Mouse (Mus musculus) adrenal gland, adult 2 months (tissue): ENCODE measurements around the gene Tmco4. TPM values are rescaled to one million over a fixed set of nuclear protein-coding genes. Genes with fewer than 3 reads are reported as not detected.

Experiments used
- DNase-seq: peaks from one replicate; pipeline ENCODE4 v3.0.0; 2021
- polyA plus RNA-seq: library from polyadenylated mRNA; depleted of rRNA; stranded (reverse); fragments of >200 nt; gene quantifications from 2 replicates; pipeline ENCODE4 v1.2.3, GENCODE M21; 2012
- total RNA-seq, 2 experiments: library from RNA; stranded (reverse); gene quantifications; 2 replicates each; pipeline ENCODE4 v1.2.3; 2021

Tmco4 gene
- total and polyA plus RNA-seq, 3 experiments, result 13.2 to 17.0 (median 15.4) TPM

DNA sequence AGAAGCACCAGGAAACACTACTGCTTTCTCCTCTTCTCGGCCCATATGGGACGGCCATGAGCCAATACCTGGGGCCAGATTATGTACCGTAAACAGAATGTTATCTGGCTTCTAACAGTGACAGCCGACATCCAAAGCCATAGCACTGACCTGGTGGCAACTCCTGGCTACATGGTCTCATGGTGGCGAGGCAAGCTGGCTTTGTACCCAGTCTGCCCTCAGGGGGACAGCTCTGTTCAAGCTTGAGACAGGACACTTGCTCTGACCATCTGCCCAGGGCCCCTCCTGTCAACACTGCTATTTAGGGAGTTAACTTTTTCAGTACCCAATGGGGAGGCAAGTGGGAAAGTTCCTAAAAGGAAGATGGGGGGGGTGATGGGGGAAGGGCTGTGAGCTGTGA, 84.6 kb downstream of the Tmco4 start:
- no peak for DNase-seq

DNA sequence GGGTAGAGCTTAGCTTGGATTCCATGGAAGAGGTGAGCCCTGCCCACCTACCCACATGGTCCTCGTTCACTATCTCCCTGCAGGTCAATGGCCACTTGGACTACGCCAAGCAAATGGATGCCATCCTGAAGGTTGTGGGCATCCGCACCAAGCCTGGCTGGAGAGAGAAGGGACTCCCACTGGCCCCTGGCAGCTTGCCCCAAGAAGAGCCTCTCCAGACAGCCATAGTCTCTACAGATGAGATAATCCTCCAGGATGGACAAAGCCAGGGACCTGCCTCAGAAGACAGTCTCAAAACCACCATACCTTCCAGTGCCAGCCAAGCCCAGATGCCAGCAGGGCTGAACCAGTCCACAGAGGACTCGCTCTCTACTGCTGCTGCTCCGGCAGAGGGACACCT, 85.3 kb downstream of the Tmco4 start:
- no peak for DNase-seq

DNA sequence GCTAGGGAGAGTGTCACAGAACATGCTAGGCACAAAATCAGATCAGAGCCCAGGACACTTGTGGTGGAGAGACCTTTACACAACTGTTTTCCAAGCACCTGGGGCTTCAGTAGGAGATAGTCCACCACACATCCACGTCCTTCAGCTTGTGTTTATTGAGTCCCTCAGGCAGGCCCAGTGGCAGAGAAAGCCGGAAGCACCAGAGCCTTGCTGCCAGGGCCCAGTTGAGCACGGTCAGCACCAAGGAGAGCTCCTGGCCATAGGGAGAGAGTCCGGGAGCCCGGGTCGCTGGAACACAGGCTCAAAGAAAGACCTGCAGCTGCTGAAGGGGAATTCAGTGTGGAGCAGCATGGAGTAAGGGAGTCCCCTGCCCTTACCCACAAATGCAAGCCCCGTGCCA, 86.9 kb downstream of the Tmco4 start:
- DNase-seq, result peak; percentile 44

GRCm38 (mm10) chr4:139064831-139065230, 92.1 kb downstream of the Tmco4 start:
- no peak for DNase-seq

DNA sequence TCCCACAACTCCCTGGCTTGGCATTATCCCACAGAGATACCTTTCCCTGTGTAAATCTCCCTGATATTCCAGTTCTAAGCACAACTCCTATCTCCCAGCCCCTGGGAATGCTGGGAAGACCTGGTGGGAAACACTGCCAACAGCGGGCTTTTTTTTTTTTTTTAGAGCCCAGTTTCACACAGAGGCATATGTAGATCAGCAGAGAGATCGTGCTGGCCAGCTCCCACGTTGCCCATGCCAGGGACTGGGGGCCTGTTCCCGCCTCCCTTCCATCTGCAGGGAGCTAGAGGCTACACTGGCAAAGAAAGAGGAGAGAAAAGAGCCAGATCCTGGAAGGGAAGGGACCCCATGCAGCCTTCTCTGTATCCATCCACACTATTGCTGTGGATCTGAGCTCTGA, 95.6 kb downstream of the Tmco4 start:
- no peak for DNase-seq

DNA sequence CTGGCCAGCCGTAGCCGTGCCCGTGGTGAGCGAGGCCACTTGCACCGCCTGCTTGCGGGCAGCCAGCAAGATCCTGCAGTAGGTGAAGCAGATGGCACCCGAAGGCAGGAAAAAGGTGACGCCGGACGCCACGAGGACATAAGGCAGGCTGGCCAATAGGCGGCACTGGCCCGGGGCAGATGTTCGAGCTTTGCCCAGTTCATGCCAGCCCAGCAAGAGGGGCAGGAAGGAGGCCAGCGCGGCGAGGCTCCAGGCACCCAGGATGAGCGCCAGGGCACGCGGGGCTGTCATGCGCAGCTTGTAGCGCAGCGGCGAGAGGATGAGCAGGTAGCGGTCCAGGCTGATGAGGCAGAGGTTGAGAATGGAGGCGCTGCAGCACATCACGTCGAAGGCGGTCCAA, 101.4 kb downstream of the Tmco4 start:
- no peak for DNase-seq

DNA sequence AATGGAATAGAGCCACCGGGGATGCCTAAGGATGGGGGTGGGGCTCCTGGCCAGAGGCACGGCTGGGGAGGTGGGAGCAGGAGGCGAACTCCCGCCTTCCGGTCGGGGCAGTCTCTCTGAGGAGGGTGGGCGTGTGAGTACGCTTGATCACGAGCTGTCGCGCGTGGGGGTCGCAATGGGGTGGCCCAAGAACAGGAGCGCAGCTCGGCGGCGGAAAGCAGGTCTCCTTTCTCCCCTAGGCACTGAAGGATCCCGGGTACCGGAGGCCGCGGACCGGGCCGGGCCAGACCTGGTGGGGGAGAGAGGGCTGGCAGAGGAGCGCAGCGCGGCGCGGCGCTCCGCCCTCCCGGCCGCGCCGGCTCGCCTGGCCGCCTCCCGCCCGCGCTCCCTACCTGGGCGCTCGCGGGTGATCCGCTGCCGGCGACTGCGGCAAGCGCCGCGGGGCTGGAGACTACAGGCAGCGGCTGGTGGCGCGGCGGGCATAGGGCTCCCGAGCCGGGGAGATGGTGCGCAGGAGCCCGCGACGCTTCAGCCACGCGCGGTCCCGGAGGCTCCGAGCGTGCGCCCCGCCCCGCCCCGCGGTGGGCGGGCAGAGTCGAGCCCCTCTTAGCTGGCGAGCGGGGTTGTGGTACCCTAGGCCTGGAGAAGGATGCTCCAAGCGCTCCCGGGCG, 102.5 kb downstream of the Tmco4 start, which contains the start of gene Htr6:
TSS of gene Htr6 (minus strand) at position 530 of the 671 bp plus-strand sequence.
- no peak for DNase-seq

GRCm38 (mm10) chr4:139075915-139076314, 103.2 kb downstream of the Tmco4 start:
- no peak for DNase-seq

DNA sequence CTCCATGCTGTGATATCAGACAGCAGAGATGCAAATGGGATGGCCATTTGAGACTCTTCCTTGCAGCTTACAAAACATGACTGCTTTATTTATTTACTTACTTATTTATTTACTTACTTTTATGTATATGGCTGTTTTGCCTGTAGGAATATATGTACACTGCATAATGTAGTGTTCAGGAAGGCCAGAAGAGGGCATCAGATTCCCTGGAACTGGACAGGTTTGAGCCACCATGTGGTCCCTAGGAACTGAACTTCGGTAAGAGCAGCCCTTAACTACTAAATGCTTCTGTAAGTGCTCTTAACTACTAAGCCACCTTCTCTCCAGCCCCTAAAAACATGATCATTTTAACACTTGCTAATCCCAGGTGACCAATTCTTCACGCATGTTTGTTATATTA, 105.6 kb downstream of the Tmco4 start:
- DNase-seq, result no peak

GRCm38 (mm10) chr4:139078726-139079125, 106.0 kb downstream of the Tmco4 start:
- no peak for DNase-seq

DNA sequence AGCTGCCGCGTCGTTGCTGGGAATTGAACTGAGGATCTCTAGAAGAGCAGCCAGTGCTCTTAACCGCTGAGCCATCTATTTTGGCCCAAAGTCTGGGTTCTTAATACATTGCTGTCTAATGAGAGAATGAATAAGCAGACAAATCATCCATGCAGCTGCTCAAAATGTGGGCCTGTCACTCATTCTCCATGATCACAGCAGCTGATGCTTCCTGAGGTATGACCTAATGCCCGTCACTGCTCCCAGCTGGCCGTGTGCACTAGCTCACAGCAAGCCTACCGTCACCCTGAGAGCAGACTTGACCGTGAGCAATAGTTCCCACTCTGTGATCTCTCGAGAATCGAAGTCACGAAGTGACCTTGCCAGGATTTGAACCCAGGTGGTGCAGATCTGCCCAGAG, 106.8 kb downstream of the Tmco4 start:
- DNase-seq, result no peak

DNA sequence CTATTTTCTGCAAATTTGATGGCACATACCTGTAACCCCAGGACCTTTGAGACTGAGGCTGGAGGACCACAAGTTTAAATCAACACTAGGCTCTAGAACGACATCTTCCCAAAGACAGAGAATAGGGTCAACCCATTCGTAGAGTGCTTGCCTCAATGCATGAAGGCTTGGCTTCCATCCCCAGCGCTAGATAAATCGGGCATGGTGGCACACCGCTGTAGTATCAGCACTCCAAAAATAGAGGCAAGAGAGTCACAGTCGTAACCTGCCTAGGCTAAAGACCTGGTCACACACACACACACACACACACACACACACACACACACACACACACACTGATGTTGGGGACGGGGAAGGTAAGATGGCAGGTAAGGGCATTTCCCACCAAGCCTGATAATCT, 107.6 kb downstream of the Tmco4 start:
- no peak for DNase-seq

DNA sequence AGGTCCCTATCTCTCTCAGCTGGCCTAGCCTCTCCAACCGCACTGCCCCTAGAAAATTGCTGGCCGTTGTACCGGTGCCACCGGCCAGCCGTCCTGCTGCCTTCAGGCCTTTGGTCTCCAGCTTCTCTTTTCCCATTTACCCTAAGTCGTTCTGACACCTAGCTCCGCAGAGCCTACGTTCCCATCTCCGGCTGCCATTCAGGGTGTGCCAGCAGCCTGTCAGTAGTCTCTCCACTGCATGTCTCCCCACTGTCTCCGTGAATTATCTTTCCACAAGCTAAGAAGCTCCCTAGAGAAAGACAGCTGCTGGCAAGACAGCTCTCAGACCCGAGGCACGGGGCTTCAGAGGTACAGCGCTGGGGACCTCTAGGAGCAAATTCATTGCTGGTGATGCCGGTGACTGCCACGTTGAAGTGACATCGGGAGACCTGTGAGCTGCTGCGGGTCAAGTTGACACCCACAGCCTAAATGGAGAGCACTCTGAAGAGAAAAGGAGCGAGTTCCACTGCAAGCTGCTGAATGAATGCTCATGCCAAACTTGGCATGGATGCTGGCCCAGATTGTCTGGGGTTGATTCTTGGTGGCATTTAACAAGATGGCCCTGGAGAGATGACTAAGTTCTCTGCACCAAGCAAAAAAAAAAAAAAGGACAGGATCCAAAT, 108.7 kb downstream of the Tmco4 start:
- DNase-seq, result peak; percentile 63

GRCm38 (mm10) chr4:139082790-139083564, 110.3 kb downstream of the Tmco4 start:
- DNase-seq, result no peak

DNA sequence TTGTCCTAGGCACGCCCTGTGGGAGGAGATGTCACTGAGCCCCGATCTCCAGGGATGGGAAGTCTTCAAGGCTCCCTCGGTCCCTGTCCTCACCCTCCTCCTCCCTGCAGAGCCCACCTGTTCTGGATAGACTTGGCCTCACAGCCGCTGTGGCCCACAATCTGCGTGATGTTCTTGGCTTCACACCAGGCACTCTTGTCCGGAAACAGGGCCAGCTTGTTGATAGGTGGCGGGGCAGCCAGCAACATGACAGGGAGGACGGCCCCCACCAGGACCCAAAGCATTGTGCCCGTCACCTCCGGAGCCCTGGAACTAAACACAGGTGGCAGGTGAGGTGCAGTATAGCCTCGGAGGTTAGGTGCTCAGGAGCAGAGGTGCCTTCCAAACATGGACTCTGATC, 112.6 kb downstream of the Tmco4 start:
- no peak for DNase-seq

GRCm38 (mm10) chr4:139086037-139086436, 113.3 kb downstream of the Tmco4 start:
- peak; percentile 70 for DNase-seq

DNA sequence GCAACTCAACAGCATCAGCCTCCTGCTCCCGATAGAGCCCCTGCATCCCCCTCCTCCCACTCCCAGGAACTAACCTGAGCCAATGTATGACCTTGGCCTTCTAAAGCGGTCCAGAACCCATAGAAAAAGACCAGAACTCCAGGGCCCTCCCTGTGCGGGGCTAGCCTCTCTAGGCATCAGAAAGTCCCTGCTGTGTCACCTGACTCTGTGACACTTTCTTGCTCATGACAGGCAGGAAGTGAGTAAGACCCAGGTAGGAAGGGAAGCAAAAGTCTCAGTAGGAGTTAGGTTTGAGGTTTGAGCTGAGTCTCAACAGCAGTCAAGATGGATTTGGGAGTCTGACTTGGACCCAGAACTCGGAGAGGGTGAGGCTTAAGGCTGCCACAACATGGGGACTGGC, 114.3 kb downstream of the Tmco4 start:
- DNase-seq, result no peak

- DNase-seq, result no peak
Measured at GRCm38 (mm10) chr4:139088982-139089671, 116.4 kb downstream of the Tmco4 start.

- DNase-seq, result no peak
Measured at GRCm38 (mm10) chr4:139090303-139090940, 117.7 kb downstream of the Tmco4 start.

DNA sequence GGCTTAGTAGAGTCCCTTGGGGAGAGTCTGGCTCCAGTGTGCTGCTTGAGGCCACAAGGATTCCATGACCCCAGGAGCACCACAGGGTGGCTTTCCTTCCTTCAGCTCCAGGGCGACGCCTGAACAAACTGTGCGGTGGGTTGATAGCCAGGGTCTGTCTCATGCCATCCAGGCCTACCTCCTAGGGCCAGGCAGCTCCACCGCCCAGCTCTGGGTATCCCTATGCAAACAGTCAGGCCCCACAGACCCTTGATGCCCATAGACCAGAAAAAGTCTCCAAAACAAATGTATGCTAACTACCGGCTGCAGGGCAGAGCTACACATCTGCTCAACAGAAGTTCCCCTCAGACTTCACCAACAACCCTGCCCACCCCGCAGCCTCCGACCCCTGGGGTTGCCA, 118.4 kb downstream of the Tmco4 start:
- no peak for DNase-seq

DNA sequence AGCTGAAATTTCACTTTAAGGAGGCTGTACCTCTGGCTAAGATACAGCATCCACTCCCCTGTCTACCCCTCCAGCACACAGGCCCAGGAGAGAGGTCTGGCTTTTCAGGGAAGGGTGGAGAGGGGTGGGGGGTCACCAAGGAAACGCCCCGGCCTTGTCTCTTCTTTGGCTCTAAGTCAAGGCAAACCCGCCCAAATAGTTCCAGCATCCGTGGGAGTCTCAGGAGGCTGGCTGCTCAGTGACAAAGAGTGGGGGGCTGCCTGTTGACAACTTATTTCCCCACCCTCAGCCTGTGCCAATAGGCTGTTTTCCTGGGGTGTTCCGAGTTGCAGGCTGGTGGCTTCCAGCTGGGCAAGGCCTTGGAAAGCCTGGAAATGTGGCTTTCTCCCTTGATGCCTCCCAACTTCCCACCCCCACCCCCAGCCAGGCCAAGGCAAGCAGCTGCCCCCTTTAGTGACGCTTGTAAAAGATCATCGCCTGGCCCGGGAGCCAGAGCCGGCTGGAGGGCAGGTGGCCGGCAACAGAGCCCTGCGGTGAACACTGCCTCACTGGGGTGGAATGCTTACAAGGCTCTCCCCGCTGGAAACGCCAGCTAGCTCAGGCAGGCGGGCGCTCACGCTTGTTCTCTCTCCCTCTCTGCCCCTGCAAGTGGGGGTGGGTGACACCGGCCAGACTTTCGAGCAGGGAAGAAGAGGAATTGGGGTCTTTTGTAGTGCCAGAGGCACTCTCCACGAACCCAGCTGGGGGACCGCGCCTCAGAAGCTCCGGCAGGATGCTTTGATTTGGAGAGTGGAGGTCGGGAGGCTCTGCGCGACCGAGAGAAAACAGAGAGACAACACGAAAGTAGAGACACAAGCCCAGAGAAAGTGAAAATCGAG, 119.0 kb downstream of the Tmco4 start:
- peak; percentile 41 for DNase-seq
